Mouse (Mus musculus) spleen, adult 12 weeks (tissue): ENCODE measurements around the gene Rasal2.

ENCODE experiments used
- DNase-seq: peaks from one replicate; pipeline ENCODE4 v3.0.0; 2022; ENCODE audit warnings: low spot score

Gene Rasal2

GRCm38 (mm10) chr1:157439973-157440641, 27.7 kb upstream of the Rasal2 start:
- DNase-seq = no peak

GRCm38 (mm10) chr1:157439101-157439500, 26.7 kb upstream of the Rasal2 start:
- no peak for DNase-seq

GRCm38 (mm10) chr1:157438290-157438689, 25.9 kb upstream of the Rasal2 start:
- no peak for DNase-seq

- DNase-seq = no peak
These were observed 23.5 kb upstream of the Rasal2 start for GRCm38 (mm10) chr1:157435926-157436325.

GRCm38 (mm10) chr1:157434404-157434803, 22.0 kb upstream of the Rasal2 start:
- DNase-seq = no peak

- no peak for DNase-seq
These were observed 20.9 kb upstream of the Rasal2 start for GRCm38 (mm10) chr1:157433316-157433715.

- no peak for DNase-seq
These were observed 16.0 kb upstream of the Rasal2 start for GRCm38 (mm10) chr1:157428366-157428765.

GRCm38 (mm10) chr1:157427604-157428003, 15.2 kb upstream of the Rasal2 start:
- no peak for DNase-seq

GRCm38 (mm10) chr1:157426933-157427332, 14.5 kb upstream of the Rasal2 start:
- DNase-seq = no peak

- DNase-seq = no peak
These were observed 13.5 kb upstream of the Rasal2 start for GRCm38 (mm10) chr1:157425741-157426427.

GRCm38 (mm10) chr1:157417861-157418260, 5.5 kb upstream of the Rasal2 start:
- DNase-seq = no peak

- no peak for DNase-seq
These were observed 5.0 kb upstream of the Rasal2 start for GRCm38 (mm10) chr1:157417414-157417813.

- no peak for DNase-seq
These were observed 4.2 kb upstream of the Rasal2 start for GRCm38 (mm10) chr1:157416628-157417027.

GRCm38 (mm10) chr1:157415771-157416170, 3.4 kb upstream of the Rasal2 start:
- DNase-seq = no peak

GRCm38 (mm10) chr1:157411711-157412380, 549 bp downstream of the Rasal2 start:
- DNase-seq = peak; percentile 2

- no peak for DNase-seq
These were observed 1.1 kb downstream of the Rasal2 start for GRCm38 (mm10) chr1:157411341-157411710.

- no peak for DNase-seq
These were observed 1.5 kb downstream of the Rasal2 start for GRCm38 (mm10) chr1:157410937-157411336.

- DNase-seq = no peak
These were observed 2.7 kb downstream of the Rasal2 start for GRCm38 (mm10) chr1:157409648-157410047.

GRCm38 (mm10) chr1:157388027-157388426, 24.4 kb downstream of the Rasal2 start:
- DNase-seq = no peak

GRCm38 (mm10) chr1:157380694-157381093, 31.7 kb downstream of the Rasal2 start:
- DNase-seq = no peak

- DNase-seq = no peak
These were observed 42.0 kb downstream of the Rasal2 start for GRCm38 (mm10) chr1:157370397-157370796.

- no peak for DNase-seq
These were observed 44.1 kb downstream of the Rasal2 start for GRCm38 (mm10) chr1:157368316-157368715.

- DNase-seq = no peak
These were observed 65.7 kb downstream of the Rasal2 start for GRCm38 (mm10) chr1:157346661-157347060.
